9 mouse cellular contexts compared by ENCODE assay signal in genomic region chr9:42108369-42108951, GRCm38 (mm10). TPM values are rescaled to one million over a fixed set of nuclear protein-coding genes. Genes with fewer than 3 reads are reported as not detected.
DNase-seq lines count a peak whose midpoint lies in the region; ATAC-seq and TF ChIP-seq lines count a peak whose summit lies in the region.
"Had no signal": no experiment of that assay in that cellular context is flagged by ENCODE, and none has a peak within 500 bp of the region (broad histone marks: within the 10 kb centered on the region; RNA-seq: fewer than 3 reads in every experiment).

No protein-coding gene starts in this region.

- H3K27ac ChIP-seq in cerebellum, adult 2 months (ENCODE audit: insufficient read depth, low read length): peak overlapping the region; percentile 46
- peak overlapping the region; percentile 49 for H3K27ac ChIP-seq in kidney, embryonic 16.5 days (ENCODE audit: low read length)
- H3K27ac ChIP-seq in olfactory bulb, adult 2 months (ENCODE audit: insufficient read depth, low read depth, low read length): peak overlapping the region; percentile 59
- H3K27ac ChIP-seq in forebrain, embryonic 11.5 days (ENCODE audit: low read depth, low read length): no peak overlapping the region
- no peak overlapping the region for H3K27ac ChIP-seq in forebrain, embryonic 14.5 days (ENCODE audit: low read depth, low read length)

- H3K9me3 ChIP-seq in kidney, embryonic 16.5 days (ENCODE audit: low read length): no peaks in the 10 kb centered on the region
- no peaks in the 10 kb centered on the region for H3K9me3 ChIP-seq in forebrain, embryonic 11.5 days (ENCODE audit: control insufficient read depth, low read length)
- no peaks in the 10 kb centered on the region for H3K9me3 ChIP-seq in forebrain, embryonic 14.5 days (replicated peaks; ENCODE audit: control insufficient read depth, low read length)

- peak; percentile 82 to 87 for DNase-seq in adrenal gland, adult (ENCODE audit: inconsistent age in 2 of 2, low spot score in 1 of 2)
- DNase-seq in adrenal gland, postnatal 4 days (ENCODE audit: low spot score in 2 of 2): no peak
- DNase-seq in B cell, adult 2 months: peak; percentile 55 to 57
- DNase-seq in cerebellum, adult 2 months: peak; percentile 81 to 94
- DNase-seq in forebrain, embryonic 11.5 days (ENCODE audit: low spot score): no peak
- DNase-seq in forebrain, embryonic 14.5 days (ENCODE audit: low spot score): no peak

- H3K9ac ChIP-seq in kidney, embryonic 16.5 days (replicated peaks; ENCODE audit: low read length): no peak overlapping the region
- H3K9ac ChIP-seq in forebrain, embryonic 11.5 days (ENCODE audit: low read length): no peak overlapping the region
- no peak overlapping the region for H3K9ac ChIP-seq in forebrain, embryonic 14.5 days (ENCODE audit: low read length)

- 15% methylated on average over 6 of the region's 6 CpGs for WGBS in cerebellum, adult 2 months
- WGBS in kidney, embryonic 16.5 days: 45% methylated on average over 6 of the region's 6 CpGs
- 32% methylated on average over 6 of the region's 6 CpGs for WGBS in olfactory bulb, adult 2 months
- 66% methylated on average over 6 of the region's 6 CpGs for WGBS in forebrain, embryonic 11.5 days
- 61% methylated on average over 6 of the region's 6 CpGs for WGBS in forebrain, embryonic 14.5 days

- H3K36me3 ChIP-seq in kidney, embryonic 16.5 days (ENCODE audit: insufficient read depth, low read length): no peaks in the 10 kb centered on the region
- H3K36me3 ChIP-seq in forebrain, embryonic 11.5 days (ENCODE audit: control insufficient read depth, insufficient read depth, low read length): no peaks in the 10 kb centered on the region
- H3K36me3 ChIP-seq in forebrain, embryonic 14.5 days (ENCODE audit: control insufficient read depth, insufficient read depth, low read length): peaks cover 6% of the 10 kb centered on the region; the same call in 1 of the 2 replicates

- peaks cover 67% of the 10 kb centered on the region for H3K4me1 ChIP-seq in cerebellum, adult 2 months (ENCODE audit: control insufficient read depth, insufficient read depth, low read length)
- H3K4me1 ChIP-seq in kidney, embryonic 16.5 days (ENCODE audit: insufficient read depth, low read length): peaks cover 44% of the 10 kb centered on the region
- peaks cover 32% of the 10 kb centered on the region for H3K4me1 ChIP-seq in olfactory bulb, adult 2 months (ENCODE audit: control insufficient read depth, insufficient read depth, low read length)
- peaks cover 4% of the 10 kb centered on the region; the same call in 1 of the 2 replicates for H3K4me1 ChIP-seq in forebrain, embryonic 11.5 days (replicated peaks; ENCODE audit: control insufficient read depth, insufficient read depth, low read length)
- H3K4me1 ChIP-seq in forebrain, embryonic 14.5 days (ENCODE audit: control insufficient read depth, insufficient read depth, low read length): peaks cover 4% of the 10 kb centered on the region; the same call in 1 of the 2 replicates

- H3K4me2 ChIP-seq in kidney, embryonic 16.5 days (replicated peaks; ENCODE audit: low read depth, low read length): no peak overlapping the region
- no peak overlapping the region for H3K4me2 ChIP-seq in forebrain, embryonic 11.5 days (ENCODE audit: low read depth, low read length, severe bottlenecking)
- H3K4me2 ChIP-seq in forebrain, embryonic 14.5 days (ENCODE audit: low read length): no peak overlapping the region

- TF ChIP-seq POLR2A in cerebellum, adult 2 months (IDR thresholded peaks at IDR 0.05; ENCODE audit: borderline replicate concordance, insufficient read depth, low read length): no peak
- TF ChIP-seq POLR2A in olfactory bulb, adult 2 months (IDR thresholded peaks at IDR 0.05; ENCODE audit: insufficient read depth, low read depth, low read length): no peak

- no peak overlapping the region for H3K4me3 ChIP-seq in cerebellum, adult 2 months (replicated peaks; ENCODE audit: insufficient read depth, low read depth, low read length)
- no peak overlapping the region for H3K4me3 ChIP-seq in kidney, embryonic 16.5 days (ENCODE audit: low read length)
- no peak overlapping the region for H3K4me3 ChIP-seq in olfactory bulb, adult 2 months (ENCODE audit: insufficient read depth, low read depth, low read length)
- H3K4me3 ChIP-seq in forebrain, embryonic 11.5 days (ENCODE audit: low read depth, low read length): no peak overlapping the region
- no peak overlapping the region for H3K4me3 ChIP-seq in forebrain, embryonic 14.5 days (ENCODE audit: low read depth, low read length)
- H3K4me3 ChIP-seq: heart, adult 2 months had no signal

- TF ChIP-seq CTCF in cerebellum, adult 2 months (IDR thresholded peaks at IDR 0.05; ENCODE audit: borderline replicate concordance, insufficient read depth, low read depth, low read length): no peak
- TF ChIP-seq CTCF in olfactory bulb, adult 2 months (IDR thresholded peaks at IDR 0.05; ENCODE audit: insufficient read depth, low read depth, low read length): no peak

- peak; percentile 55 for ATAC-seq in kidney, embryonic 16.5 days (ENCODE audit: low FRiP score, low TSS enrichment)
- ATAC-seq in forebrain, embryonic 11.5 days (replicated peaks; ENCODE audit: low FRiP score): no peak
- no peak for ATAC-seq in forebrain, embryonic 14.5 days

- H3K27me3 ChIP-seq in cerebellum, adult 2 months (ENCODE audit: control insufficient read depth, insufficient read depth, low read length): no peaks in the 10 kb centered on the region
- no peaks in the 10 kb centered on the region for H3K27me3 ChIP-seq in kidney, embryonic 16.5 days (ENCODE audit: insufficient read depth, low read length)
- H3K27me3 ChIP-seq in forebrain, embryonic 11.5 days (ENCODE audit: control insufficient read depth, insufficient read depth, low read length): no peaks in the 10 kb centered on the region
- H3K27me3 ChIP-seq in forebrain, embryonic 14.5 days (replicated peaks; ENCODE audit: control insufficient read depth, insufficient read depth, low read length): no peaks in the 10 kb centered on the region

RNA-seq across cellular contexts. Expression of gene Sorl1, which starts 15.6 kb away (rescaled TPM):
- total RNA-seq in adrenal gland, postnatal 4 days (2021): 10 to 100 TPM; 18.3 to 22.9 TPM
- polyA plus RNA-seq in cerebellum, adult 2 months (2012; rRNA removed): 169 and 198 TPM in 2 replicates
- polyA plus RNA-seq in kidney, embryonic 16.5 days (2015; fragmentation: Nextera tagmentation; extraction: Ambion mirVana): 11.3 and 12.5 TPM in 2 replicates
- polyA plus RNA-seq in olfactory bulb, adult 2 months (2012; ENCODE audit: insufficient read depth, insufficient read length, low replicate concordance, missing spikeins): not detected in 2 replicates
- polyA plus RNA-seq in forebrain, embryonic 11.5 days (2014; fragmentation: Nextera tagmentation; extraction: Ambion mirVana): 7.0 and 8.1 TPM in 2 replicates
- polyA plus RNA-seq in forebrain, embryonic 14.5 days (2014; fragmentation: Nextera tagmentation; extraction: Ambion mirVana): 10.8 and 15.5 TPM in 2 replicates

Comparison
In these comparisons a context has a peak if more than half of its experiments do, and no peak if none do; other contexts are left out.
1. DNase-seq: peak in adrenal gland, adult (2 of 2), B cell, adult 2 months (2 of 2) and cerebellum, adult 2 months (2 of 2); none in adrenal gland, postnatal 4 days (0 of 2), forebrain, embryonic 11.5 days (single experiment) and forebrain, embryonic 14.5 days (single experiment).
2. H3K27ac ChIP-seq: peak in cerebellum, adult 2 months (single experiment), kidney, embryonic 16.5 days (single experiment) and olfactory bulb, adult 2 months (single experiment); none in forebrain, embryonic 11.5 days (single experiment) and forebrain, embryonic 14.5 days (single experiment).